Mouse (Mus musculus) CH12.LX (cell line): ENCODE data around the gene B430218F22Rik. TPM values are rescaled to one million over a fixed set of nuclear protein-coding genes. Genes with fewer than 3 reads are reported as not detected.

ENCODE experiments used
- polyA plus RNA-seq: library from polyadenylated mRNA; unstranded; fragments of >175 nt; gene quantifications from 2 replicates; pipeline ENCODE4 v1.2.1, GENCODE M21; 2012; ENCODE audit warnings: low read depth; ENCODE audit not compliant: insufficient read length
- total RNA-seq, 2 experiments: library from RNA; depleted of rRNA; stranded (reverse); fragments of 300-350 nt in 1 of 2; fragments of >200 nt in 1 of 2; gene quantifications; 2 replicates each; pipeline ENCODE4 v1.2.3; 2012 to 2014

B430218F22Rik gene
- total and polyA plus RNA-seq, 3 experiments, result 0.48 to 12.0 (median 0.64) TPM

Other genes with a start within 250 kb of the B430218F22Rik start
- 36.0 and 36.6 TPM in 2 replicates for gene Mrps30, start 622 bp downstream of the B430218F22Rik start, total RNA-seq (2012; rRNA removed)
- gene Mrps30, start 622 bp downstream of the B430218F22Rik start, total RNA-seq (2014; rRNA removed), result 48.7 and 50.2 TPM in 2 replicates
- gene Mrps30, start 622 bp downstream of the B430218F22Rik start, polyA plus RNA-seq, result 35.5 and 38.6 TPM in 2 replicates